Mouse (Mus musculus): ENCODE measurements around the gene Snx21. TPM values are rescaled to one million over a fixed set of nuclear protein-coding genes. Genes with fewer than 3 reads are reported as not detected.

Snx21 gene
- 9.7 and 11.9 TPM in 2 replicates for polyA plus RNA-seq (2012; rRNA removed)

- peak within 1 kb of the TSS; percentile 93 for H3K4me3 ChIP-seq (ENCODE audit: control insufficient read depth, low read depth, low read length)
- H3K4me1 ChIP-seq (ENCODE audit: control insufficient read depth, insufficient read depth, low read length) = peaks cover 20% of the 10 kb centered on the region
- H3K27ac ChIP-seq (ENCODE audit: control insufficient read depth, insufficient read depth, low read depth, low read length) = peak within 1 kb of the TSS; percentile 89
- TF ChIP-seq POLR2A (IDR thresholded peaks at IDR 0.05; ENCODE audit: control insufficient read depth, low read depth, low read length) = peak; percentile 53
- no peak for TF ChIP-seq CTCF (IDR thresholded peaks at IDR 0.05; ENCODE audit: control insufficient read depth, insufficient read depth, insufficient replicate concordance, low read depth, low read length)
- H3K36me3 ChIP-seq (ENCODE audit: control insufficient read depth, insufficient read depth, low read length) = no peaks in the 10 kb centered on the region
- no peaks in the 10 kb centered on the region for H3K27me3 ChIP-seq (ENCODE audit: control insufficient read depth, insufficient read depth, low read length)
These were observed at the start of gene Snx21 for GRCm38 (mm10) chr2:164785481-164786387. TSS of gene Snx21 (plus strand) at chr2:164785823.

DNA sequence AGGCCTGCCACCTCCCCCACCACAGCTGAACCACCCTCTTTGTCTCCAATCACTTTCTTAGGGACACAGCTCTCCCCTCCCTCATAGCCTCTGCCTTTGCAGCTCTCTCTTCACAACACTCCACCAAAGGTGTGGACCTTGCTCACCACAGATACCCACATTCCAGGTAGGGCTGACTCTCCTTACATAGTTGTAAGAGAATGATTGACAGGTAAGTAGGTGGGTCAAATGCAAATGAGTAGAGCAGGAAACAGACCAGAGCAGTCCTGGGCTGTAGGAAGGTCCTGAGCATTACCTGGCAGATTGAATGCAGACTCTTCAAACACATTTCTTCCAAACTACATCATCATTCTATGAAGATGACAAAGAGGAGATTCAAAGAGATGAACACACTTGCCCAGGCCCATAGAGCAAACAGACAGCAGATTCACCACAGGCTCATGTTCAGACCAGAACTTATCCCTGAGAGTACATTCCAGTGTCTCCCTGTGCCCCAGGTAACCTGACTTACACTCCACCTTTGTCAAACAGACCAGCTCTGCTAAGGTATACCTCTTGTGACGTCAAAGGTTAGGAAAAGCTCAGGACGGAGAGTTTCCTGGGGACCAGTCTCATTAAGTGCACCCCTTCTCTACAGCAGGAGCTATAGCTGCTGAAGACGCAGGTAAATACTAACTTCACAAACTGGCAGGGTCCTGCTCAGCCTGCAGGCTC is 48.1 kb upstream of the Snx21 start:
- no peaks in the 10 kb centered on the region for H3K4me1 ChIP-seq (ENCODE audit: control insufficient read depth, insufficient read depth, low read length)
- H3K36me3 ChIP-seq (ENCODE audit: control insufficient read depth, insufficient read depth, low read length) = no peaks in the 10 kb centered on the region; the same call in 1 of the 2 replicates
- no peak for TF ChIP-seq CTCF (IDR thresholded peaks at IDR 0.05; ENCODE audit: control insufficient read depth, insufficient read depth, insufficient replicate concordance, low read depth, low read length)
- TF ChIP-seq POLR2A (IDR thresholded peaks at IDR 0.05; ENCODE audit: control insufficient read depth, low read depth, low read length) = no peak
- H3K27ac ChIP-seq (ENCODE audit: control insufficient read depth, insufficient read depth, low read depth, low read length) = no peak overlapping the region
- H3K4me3 ChIP-seq (ENCODE audit: control insufficient read depth, low read depth, low read length) = no peak overlapping the region
- H3K27me3 ChIP-seq (ENCODE audit: control insufficient read depth, insufficient read depth, low read length) = no peaks in the 10 kb centered on the region

GRCm38 (mm10) chr2:164739876-164740275 is 45.7 kb upstream of the Snx21 start:
- Histone ChIP-seq H3K36me3 (ENCODE audit: control insufficient read depth, insufficient read depth, low read length) (no peaks in the 10 kb centered on the region; the same call in 1 of the 2 replicates), H3K27ac (ENCODE audit: control insufficient read depth, insufficient read depth, low read depth, low read length) (no peak overlapping the region), H3K4me1 (ENCODE audit: control insufficient read depth, insufficient read depth, low read length) (peaks cover 1% of the 10 kb centered on the region), H3K27me3 (ENCODE audit: control insufficient read depth, insufficient read depth, low read length) (no peaks in the 10 kb centered on the region), H3K4me3 (ENCODE audit: control insufficient read depth, low read depth, low read length) (no peak overlapping the region)
- TF ChIP-seq CTCF (IDR thresholded peaks at IDR 0.05; ENCODE audit: control insufficient read depth, insufficient read depth, insufficient replicate concordance, low read depth, low read length) (no peak), POLR2A (IDR thresholded peaks at IDR 0.05; ENCODE audit: control insufficient read depth, low read depth, low read length) (no peak)

DNA sequence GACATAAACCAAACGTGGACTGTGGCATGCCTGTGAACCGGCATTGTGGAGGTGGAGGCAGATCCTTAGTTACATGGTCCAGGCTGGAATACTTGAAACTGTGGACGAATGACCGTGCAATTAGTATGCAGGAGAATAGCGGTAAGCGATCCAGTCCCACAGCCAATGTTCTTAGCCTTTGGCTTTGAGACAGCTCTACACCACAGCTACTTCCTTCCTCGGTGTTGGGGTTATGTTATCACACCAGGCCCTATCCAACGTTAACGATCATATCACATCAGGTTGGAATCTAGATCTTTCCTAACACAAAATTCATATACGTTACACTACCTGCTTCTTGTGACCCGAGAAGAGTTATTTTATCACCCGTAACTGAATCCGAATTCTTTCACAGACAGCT is 40.6 kb upstream of the Snx21 start:
- Histone ChIP-seq H3K27me3 (ENCODE audit: control insufficient read depth, insufficient read depth, low read length) (no peaks in the 10 kb centered on the region), H3K27ac (ENCODE audit: control insufficient read depth, insufficient read depth, low read depth, low read length) (peak overlapping the region; percentile 99), H3K4me1 (ENCODE audit: control insufficient read depth, insufficient read depth, low read length) (peaks cover 8% of the 10 kb centered on the region), H3K36me3 (ENCODE audit: control insufficient read depth, insufficient read depth, low read length) (peaks cover 4% of the 10 kb centered on the region), H3K4me3 (ENCODE audit: control insufficient read depth, low read depth, low read length) (peak overlapping the region; percentile 97)
- TF ChIP-seq POLR2A (IDR thresholded peaks at IDR 0.05; ENCODE audit: control insufficient read depth, low read depth, low read length) (no peak), CTCF (IDR thresholded peaks at IDR 0.05; ENCODE audit: control insufficient read depth, insufficient read depth, insufficient replicate concordance, low read depth, low read length) (no peak)

GRCm38 (mm10) chr2:164745843-164746479 is 39.7 kb upstream of the Snx21 start, which contains the start of the genes Wfdc3 and Dnttip1:
TSS of gene Wfdc3 (minus strand) at chr2:164745931.
TSS of gene Dnttip1 (plus strand) at chr2:164745983.
- TF ChIP-seq CTCF (IDR thresholded peaks at IDR 0.05; ENCODE audit: control insufficient read depth, insufficient read depth, insufficient replicate concordance, low read depth, low read length) (no peak), POLR2A (IDR thresholded peaks at IDR 0.05; ENCODE audit: control insufficient read depth, low read depth, low read length) (peak; percentile 98)
- H3K27ac ChIP-seq (ENCODE audit: control insufficient read depth, insufficient read depth, low read depth, low read length) = peak within 1 kb of the TSS; percentile 99

GRCm38 (mm10) chr2:164746693-164747092 is 38.9 kb upstream of the Snx21 start:
- peaks cover 8% of the 10 kb centered on the region for H3K4me1 ChIP-seq (ENCODE audit: control insufficient read depth, insufficient read depth, low read length)
- peaks cover 4% of the 10 kb centered on the region for H3K36me3 ChIP-seq (ENCODE audit: control insufficient read depth, insufficient read depth, low read length)
- peak overlapping the region; percentile 89 for H3K27ac ChIP-seq (ENCODE audit: control insufficient read depth, insufficient read depth, low read depth, low read length)
- H3K27me3 ChIP-seq (ENCODE audit: control insufficient read depth, insufficient read depth, low read length) = no peaks in the 10 kb centered on the region
- H3K4me3 ChIP-seq (ENCODE audit: control insufficient read depth, low read depth, low read length) = peak overlapping the region; percentile 97
- no peak for TF ChIP-seq POLR2A (IDR thresholded peaks at IDR 0.05; ENCODE audit: control insufficient read depth, low read depth, low read length)
- no peak for TF ChIP-seq CTCF (IDR thresholded peaks at IDR 0.05; ENCODE audit: control insufficient read depth, insufficient read depth, insufficient replicate concordance, low read depth, low read length)

More at GRCm38 (mm10) chr2:164745843-164746479, 39.7 kb upstream of the Snx21 start, which contains the start of the genes Wfdc3 and Dnttip1:
- Histone ChIP-seq H3K27me3 (ENCODE audit: control insufficient read depth, insufficient read depth, low read length) (no peaks in the 10 kb centered on the region), H3K36me3 (ENCODE audit: control insufficient read depth, insufficient read depth, low read length) (peaks cover 4% of the 10 kb centered on the region), H3K4me3 (ENCODE audit: control insufficient read depth, low read depth, low read length) (peak within 1 kb of the TSS; percentile 97), H3K4me1 (ENCODE audit: control insufficient read depth, insufficient read depth, low read length) (peaks cover 8% of the 10 kb centered on the region)

All from testis, adult 2 months (tissue).